Mouse (Mus musculus) lung, adult 2 months (tissue): ENCODE results near the gene Ces2a.

Source experiments
- CTCF ChIP-seq: fragments of 200-500 bp; IDR thresholded peaks from 2 replicates; pipeline ENCODE4 v1.5.1; 2011; ENCODE audit warnings: mild to moderate bottlenecking, low read length, control low read depth; ENCODE audit not compliant: insufficient read depth
- POLR2A ChIP-seq: fragments of 200-500 bp; IDR thresholded peaks from 2 replicates; pipeline ENCODE4 v1.6.1; 2011; ENCODE audit warnings: low read depth, mild to moderate bottlenecking, control low read depth, low read length, borderline replicate concordance; ENCODE audit errors: extremely low read depth

GRCm38 (mm10) chr8:104752818-104753217 lies 19.0 kb downstream of the Ces2a start:
- TF ChIP-seq CTCF, result no peak
- TF ChIP-seq POLR2A, result no peak
